Mouse (Mus musculus) gastrocnemius, postnatal 4 days (tissue): ENCODE measurements around the gene Fhl1. TPM values are rescaled to one million over a fixed set of nuclear protein-coding genes. Genes with fewer than 3 reads are reported as not detected.

Source experiments
- DNase-seq, 2 experiments: peaks; one replicate each; pipeline ENCODE4 v3.0.0; 2021 to 2022; ENCODE audit warnings: low spot score in 2 of 2, mixed read lengths in 2 of 2
- total RNA-seq, 2 experiments: library from RNA; stranded (reverse); gene quantifications; 2 replicates each; pipeline ENCODE4 v1.2.3; 2021

The Fhl1 gene
- total RNA-seq, 2 experiments from 2014 or later, result 1,382 to 1,696 TPM

- no peak for DNase-seq
These were observed 9.8 kb downstream of the Fhl1 start for GRCm38 (mm10) chrX:56741428-56741827.

- DNase-seq, result no peak
These were observed 19.9 kb downstream of the Fhl1 start for GRCm38 (mm10) chrX:56751536-56751935.

GRCm38 (mm10) chrX:56752144-56752543 is 20.6 kb downstream of the Fhl1 start:
- DNase-seq, result no peak

- DNase-seq, result no peak
These were observed 22.0 kb downstream of the Fhl1 start for GRCm38 (mm10) chrX:56753317-56754289.

GRCm38 (mm10) chrX:56755646-56756045 is 24.1 kb downstream of the Fhl1 start:
- DNase-seq, result peak in 1 of 2 experiments; percentile 11

GRCm38 (mm10) chrX:56756352-56756751 is 24.8 kb downstream of the Fhl1 start:
- DNase-seq, result no peak

- DNase-seq, result no peak
These were observed 28.7 kb downstream of the Fhl1 start for GRCm38 (mm10) chrX:56760257-56760760.

GRCm38 (mm10) chrX:56769838-56770237 is 38.3 kb downstream of the Fhl1 start:
- no peak for DNase-seq

- no peak for DNase-seq
These were observed 40.2 kb downstream of the Fhl1 start for GRCm38 (mm10) chrX:56771751-56772150.

- DNase-seq, result no peak
These were observed 41.7 kb downstream of the Fhl1 start for GRCm38 (mm10) chrX:56773329-56773728.

GRCm38 (mm10) chrX:56786281-56787061 is 54.9 kb downstream of the Fhl1 start:
- DNase-seq, result no peak

- DNase-seq, result no peak
These were observed 55.9 kb downstream of the Fhl1 start for GRCm38 (mm10) chrX:56787486-56787885.

GRCm38 (mm10) chrX:56790591-56790990 is 59.0 kb downstream of the Fhl1 start:
- no peak for DNase-seq

GRCm38 (mm10) chrX:56791268-56791667 is 59.7 kb downstream of the Fhl1 start:
- peak; percentile 27 to 52 for DNase-seq

GRCm38 (mm10) chrX:56821765-56822603 is 90.4 kb downstream of the Fhl1 start, which contains the start of gene Map7d3:
TSS of gene Map7d3 (minus strand) at chrX:56822326.
- DNase-seq, result peak; percentile 11 to 19

- no peak for DNase-seq
These were observed 95.9 kb downstream of the Fhl1 start for GRCm38 (mm10) chrX:56827492-56827891.

GRCm38 (mm10) chrX:56835842-56836241 is 104.3 kb downstream of the Fhl1 start:
- no peak for DNase-seq

GRCm38 (mm10) chrX:56839369-56839768 is 107.8 kb downstream of the Fhl1 start:
- peak in 1 of 2 experiments; percentile 8 for DNase-seq

- no peak for DNase-seq
These were observed 109.7 kb downstream of the Fhl1 start for GRCm38 (mm10) chrX:56841255-56841654.
